Mouse (Mus musculus) heart, embryonic 15.5 days (tissue): Measurements from ENCODE around the gene Tbk1. TPM values are rescaled to one million over a fixed set of nuclear protein-coding genes. Genes with fewer than 3 reads are reported as not detected.
A peak's percentile ranks its signal among the peaks of the same experiment; 100 is the strongest.

Experiments used
- ATAC-seq: fragments of 200-750 bp; cut with Nextera tagmentation; replicated peaks from 2 replicates; pipeline ENCODE4 v1.8.0; 2017; ENCODE audit warnings: low read depth, moderate TSS enrichment; ENCODE audit not compliant: insufficient number of reproducible peaks, insufficient read depth, low FRiP score
- H3K27ac ChIP-seq: fragments of 300-500 bp; sonication (generic); 2 replicates; pipeline ENCODE4 v1.5.1; 2015; ENCODE audit warnings: mild to moderate bottlenecking, inconsistent platforms
- H3K27me3 ChIP-seq: fragments of 300-500 bp; sonication (generic); 2 replicates; pipeline ENCODE4 v1.6.1; 2015; ENCODE audit warnings: inconsistent platforms
- H3K36me3 ChIP-seq: fragments of 300-500 bp; sonication (generic); 2 replicates; pipeline ENCODE4 v1.6.1; 2015; ENCODE audit warnings: mild to moderate bottlenecking, inconsistent platforms
- H3K4me1 ChIP-seq: fragments of 300-500 bp; sonication (generic); replicated peaks from 2 replicates; pipeline ENCODE4 v1.6.1; 2015; ENCODE audit warnings: inconsistent platforms
- H3K4me2 ChIP-seq: fragments of 300-500 bp; sonication (generic); 2 replicates; pipeline ENCODE4 v1.6.1; 2015; ENCODE audit warnings: inconsistent platforms, mild to moderate bottlenecking, moderate library complexity
- H3K4me3 ChIP-seq: fragments of 300-500 bp; sonication (generic); 2 replicates; pipeline ENCODE4 v1.5.1; 2015; ENCODE audit warnings: mild to moderate bottlenecking, inconsistent platforms
- H3K9ac ChIP-seq: fragments of 300-500 bp; sonication (generic); 2 replicates; pipeline ENCODE4 v1.6.1; 2015; ENCODE audit warnings: mild to moderate bottlenecking, inconsistent platforms
- H3K9me3 ChIP-seq: fragments of 300-500 bp; sonication (generic); replicated peaks from 2 replicates; pipeline ENCODE4 v1.6.1; 2016; ENCODE audit warnings: inconsistent platforms
- WGBS: fragments of 180-500 bp; shearing (Covaris S2); methylation state at CpG from one replicate; pipeline ENCODE4 v1.1.7; 2015; ENCODE audit warnings: mixed read lengths; 5-methylcytosine and 5-hydroxymethylcytosine counted together
- polyA plus RNA-seq: library from polyadenylated mRNA; unstranded; fragments of >200 nt; fragmentation: Nextera tagmentation; extraction: Ambion mirVana; gene quantifications from 2 replicates; pipeline ENCODE4 v1.2.1, GENCODE M21; 2015

Tbk1 gene
- polyA plus RNA-seq, 1 experiment from 2014 or later: 22.0 TPM

- Histone ChIP-seq H3K27me3 (no peaks in the 10 kb centered on the region), H3K27ac (peak overlapping the region; percentile 16; the same call in 1 of the 2 replicates), H3K36me3 (no peaks in the 10 kb centered on the region), H3K4me2 (peak overlapping the region; percentile 52), H3K9me3 (no peaks in the 10 kb centered on the region), H3K9ac (no peak overlapping the region), H3K4me3 (peak overlapping the region; percentile 8; the same call in 1 of the 2 replicates), H3K4me1 (peaks cover 27% of the 10 kb centered on the region)
- ATAC-seq: peak; percentile 32; the same call in 1 of the 2 replicates
- 11% methylated on average over 24 of the region's 24 CpGs for WGBS
These were observed 76.6 kb downstream of the Tbk1 start for GRCm38 (mm10) chr10:121509751-121510643.

- H3K27me3 ChIP-seq: no peaks in the 10 kb centered on the region
- peaks cover 29% of the 10 kb centered on the region for H3K4me1 ChIP-seq
- no peak overlapping the region for H3K27ac ChIP-seq
- no peaks in the 10 kb centered on the region for H3K9me3 ChIP-seq
- no peaks in the 10 kb centered on the region for H3K36me3 ChIP-seq
- 87% methylated on average over 16 of the region's 16 CpGs for WGBS
- H3K9ac ChIP-seq: no peak overlapping the region
- no peak overlapping the region for H3K4me3 ChIP-seq
- ATAC-seq: no peak
- H3K4me2 ChIP-seq: no peak overlapping the region
These were observed 78.6 kb downstream of the Tbk1 start for GRCm38 (mm10) chr10:121507755-121508544.

DNA sequence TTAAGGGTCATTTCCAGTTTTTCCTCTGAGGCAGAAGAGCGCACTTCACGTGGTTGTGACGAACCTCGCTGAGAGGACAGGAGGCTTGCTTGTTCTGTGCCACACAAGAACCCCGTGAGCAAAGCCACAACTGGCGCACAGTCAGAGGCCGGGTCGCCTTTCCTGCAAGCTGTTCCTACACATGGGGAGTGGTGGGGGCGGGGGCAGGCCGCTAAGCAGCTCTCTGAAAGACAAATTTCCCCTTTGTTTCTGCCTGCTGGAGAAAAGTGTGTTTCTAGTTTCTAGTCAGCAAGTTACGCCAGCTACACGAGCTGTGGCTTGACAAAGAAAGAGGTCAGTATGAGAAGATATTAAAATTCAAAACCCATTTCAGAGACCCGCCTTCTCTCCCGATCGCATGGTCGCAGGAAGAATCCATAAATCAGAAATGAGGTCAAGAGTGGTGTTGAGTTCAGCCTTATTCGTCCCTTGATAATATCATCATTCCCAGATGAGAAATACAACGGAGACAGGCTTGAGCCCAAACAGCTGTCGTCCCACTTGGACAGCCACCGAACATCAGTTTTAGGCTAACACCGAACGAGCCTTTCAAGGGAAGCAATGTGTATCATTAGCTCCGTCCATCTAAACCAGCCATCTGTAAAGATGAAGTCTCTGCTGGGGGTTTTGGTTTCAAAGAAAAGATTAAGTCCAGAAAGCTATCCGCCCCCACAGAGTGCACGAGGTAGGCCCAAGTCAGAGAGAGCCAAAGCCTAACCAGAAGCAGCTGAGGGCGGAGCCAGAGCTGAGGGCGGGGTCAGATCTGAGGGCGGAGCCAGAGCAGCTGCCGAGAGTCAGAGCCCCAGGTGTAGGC, 79.6 kb downstream of the Tbk1 start:
- no peak for ATAC-seq
- Histone ChIP-seq H3K9ac (no peak overlapping the region), H3K27ac (peak overlapping the region; percentile 49)

GRCm38 (mm10) chr10:121505929-121506328, 80.7 kb downstream of the Tbk1 start:
- H3K27ac ChIP-seq: peak overlapping the region; percentile 72
- no peak for ATAC-seq
- peak overlapping the region; percentile 53 for H3K4me3 ChIP-seq
- H3K36me3 ChIP-seq: no peaks in the 10 kb centered on the region
- H3K27me3 ChIP-seq: no peaks in the 10 kb centered on the region
- peaks cover 29% of the 10 kb centered on the region for H3K4me1 ChIP-seq
- H3K9ac ChIP-seq: no peak overlapping the region
- peak overlapping the region; percentile 75 for H3K4me2 ChIP-seq
- no peaks in the 10 kb centered on the region for H3K9me3 ChIP-seq
- WGBS: 70% methylated on average over 7 of the region's 7 CpGs

More for the DNA sequence above, 79.6 kb downstream of the Tbk1 start:
- H3K4me1 ChIP-seq: peaks cover 29% of the 10 kb centered on the region
- no peaks in the 10 kb centered on the region for H3K9me3 ChIP-seq
- no peaks in the 10 kb centered on the region for H3K27me3 ChIP-seq
- H3K4me2 ChIP-seq: peak overlapping the region; percentile 1; the same call in 1 of the 2 replicates
- 52% methylated on average over 29 of the region's 29 CpGs for WGBS
- no peaks in the 10 kb centered on the region for H3K36me3 ChIP-seq
- H3K4me3 ChIP-seq: no peak overlapping the region

DNA sequence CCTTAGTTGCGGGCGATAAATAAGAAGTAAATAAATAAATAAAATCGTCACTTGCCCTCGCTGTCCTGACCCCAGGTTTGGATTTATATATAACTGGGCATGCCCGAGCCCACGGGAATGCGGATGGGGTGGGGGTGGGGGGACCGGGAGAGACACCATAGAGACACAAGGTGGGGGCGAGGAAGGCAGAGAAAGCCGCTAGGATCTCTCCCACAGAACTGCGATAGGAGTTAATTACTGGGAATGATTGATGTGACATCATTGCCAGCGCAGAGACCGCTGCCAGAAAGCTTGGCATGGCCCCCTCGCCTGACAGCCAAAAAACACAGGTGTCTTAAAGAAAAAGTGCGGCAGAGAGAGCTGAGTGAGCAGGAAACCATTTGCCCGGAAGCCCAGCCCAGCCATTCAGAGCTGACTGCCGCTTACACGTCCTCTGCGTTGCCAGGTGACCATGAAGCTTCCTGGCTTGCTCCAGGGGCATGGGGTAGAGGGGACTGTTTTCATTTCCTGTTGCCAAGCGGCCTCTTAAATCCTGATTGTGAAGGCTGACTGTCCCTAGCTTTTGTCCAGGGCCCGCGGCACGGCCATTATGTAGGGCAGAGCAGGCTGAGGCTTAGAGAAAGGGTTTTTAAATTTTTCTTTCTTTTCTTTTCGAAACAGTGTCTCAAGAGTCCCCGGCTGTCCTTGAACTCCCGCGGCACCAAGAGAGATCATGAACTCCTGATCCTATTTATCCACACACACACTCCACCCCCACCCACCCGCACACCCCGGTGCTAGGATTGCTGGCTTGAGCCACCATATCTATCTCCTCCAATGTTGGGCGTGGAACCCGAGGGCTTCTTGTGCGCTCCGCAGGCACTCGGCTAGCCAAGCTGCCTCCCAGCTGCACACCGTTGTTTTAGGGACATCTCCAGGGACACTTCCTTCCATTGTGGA, 81.3 kb downstream of the Tbk1 start:
- Histone ChIP-seq H3K9ac (peak overlapping the region; percentile 54), H3K9me3 (no peaks in the 10 kb centered on the region), H3K4me3 (peak overlapping the region; percentile 53), H3K27me3 (no peaks in the 10 kb centered on the region), H3K4me2 (peak overlapping the region; percentile 75), H3K36me3 (no peaks in the 10 kb centered on the region), H3K4me1 (peaks cover 25% of the 10 kb centered on the region), H3K27ac (peak overlapping the region; percentile 72)
- peak; percentile 84 for ATAC-seq
- 26% methylated on average over 35 of the region's 35 CpGs for WGBS

DNA sequence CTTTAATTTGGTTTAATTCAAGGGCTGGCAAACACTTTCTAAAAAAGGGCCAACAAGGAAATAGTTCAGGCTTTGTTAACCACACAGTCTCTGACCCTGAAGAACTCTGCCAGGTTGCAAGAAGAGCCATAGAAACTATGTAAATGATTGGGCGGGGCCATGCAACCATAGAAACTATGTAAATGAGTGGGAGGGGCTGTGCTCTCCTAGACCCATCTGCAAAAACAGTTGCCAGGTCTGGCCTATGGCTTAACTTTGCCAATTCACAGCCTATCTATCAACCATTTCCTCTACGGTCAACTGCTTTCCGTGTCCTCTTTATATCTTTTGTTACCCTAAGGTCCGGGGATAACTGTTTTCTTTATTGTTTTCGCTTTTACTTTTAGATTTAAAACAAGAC, 85.4 kb downstream of the Tbk1 start:
- Histone ChIP-seq H3K9ac (no peak overlapping the region), H3K4me1 (peaks cover 12% of the 10 kb centered on the region), H3K4me2 (no peak overlapping the region), H3K27ac (no peak overlapping the region), H3K9me3 (no peaks in the 10 kb centered on the region), H3K36me3 (no peaks in the 10 kb centered on the region), H3K4me3 (no peak overlapping the region), H3K27me3 (no peaks in the 10 kb centered on the region)
- ATAC-seq: no peak
- 66% methylated on average over 5 of the region's 5 CpGs for WGBS

GRCm38 (mm10) chr10:121500034-121500433, 86.6 kb downstream of the Tbk1 start:
- peaks cover 5% of the 10 kb centered on the region for H3K4me1 ChIP-seq
- H3K27ac ChIP-seq: no peak overlapping the region
- no peak for ATAC-seq
- no peaks in the 10 kb centered on the region for H3K36me3 ChIP-seq
- H3K4me2 ChIP-seq: no peak overlapping the region
- H3K9ac ChIP-seq: no peak overlapping the region
- H3K9me3 ChIP-seq: no peaks in the 10 kb centered on the region
- WGBS: 60% methylated on average over 5 of the region's 5 CpGs
- no peaks in the 10 kb centered on the region for H3K27me3 ChIP-seq
- no peak overlapping the region for H3K4me3 ChIP-seq

GRCm38 (mm10) chr10:121499063-121499462, 87.5 kb downstream of the Tbk1 start:
- H3K27ac ChIP-seq: no peak overlapping the region
- H3K4me2 ChIP-seq: no peak overlapping the region
- no peaks in the 10 kb centered on the region for H3K27me3 ChIP-seq
- WGBS: 65% methylated on average over 2 of the region's 2 CpGs
- H3K36me3 ChIP-seq: no peaks in the 10 kb centered on the region
- H3K9me3 ChIP-seq: no peaks in the 10 kb centered on the region
- H3K9ac ChIP-seq: no peak overlapping the region
- no peak for ATAC-seq
- H3K4me3 ChIP-seq: no peak overlapping the region
- peaks cover 3% of the 10 kb centered on the region for H3K4me1 ChIP-seq

DNA sequence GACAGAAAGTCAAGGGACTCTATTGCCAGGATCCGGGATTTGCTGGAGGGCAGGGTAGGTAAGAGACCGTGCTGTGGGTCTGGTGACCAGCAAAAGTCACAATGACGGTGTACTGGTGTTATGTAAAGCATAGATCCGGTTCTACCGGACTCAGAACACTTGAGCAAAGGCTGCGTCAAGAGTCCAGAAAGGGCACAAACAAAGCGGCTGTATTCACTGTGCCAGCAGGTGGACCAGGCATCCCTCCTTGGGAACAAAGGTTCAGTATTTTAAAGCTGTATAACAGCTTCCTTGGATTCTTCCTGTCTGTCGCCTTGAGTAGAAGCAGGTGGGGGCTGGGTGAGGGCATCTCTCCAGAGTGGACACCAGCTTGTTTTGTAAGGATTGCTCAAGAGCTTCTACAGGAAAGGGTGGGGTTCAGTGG, 88.1 kb downstream of the Tbk1 start:
- H3K36me3 ChIP-seq: no peaks in the 10 kb centered on the region
- H3K27ac ChIP-seq: peak overlapping the region; percentile 41
- H3K4me2 ChIP-seq: no peak overlapping the region
- no peak for ATAC-seq
- no peak overlapping the region for H3K9ac ChIP-seq
- peaks cover 3% of the 10 kb centered on the region for H3K4me1 ChIP-seq
- no peaks in the 10 kb centered on the region for H3K27me3 ChIP-seq
- 64% methylated on average over 8 of the region's 8 CpGs for WGBS
- H3K4me3 ChIP-seq: no peak overlapping the region
- no peaks in the 10 kb centered on the region for H3K9me3 ChIP-seq

GRCm38 (mm10) chr10:121497968-121498367, 88.6 kb downstream of the Tbk1 start:
- no peak for ATAC-seq
- no peaks in the 10 kb centered on the region for H3K27me3 ChIP-seq
- WGBS: 58% methylated on average over 7 of the region's 7 CpGs
- no peaks in the 10 kb centered on the region for H3K9me3 ChIP-seq
- H3K4me2 ChIP-seq: no peak overlapping the region
- peaks cover 3% of the 10 kb centered on the region for H3K4me1 ChIP-seq
- H3K4me3 ChIP-seq: no peak overlapping the region
- H3K36me3 ChIP-seq: no peaks in the 10 kb centered on the region
- H3K9ac ChIP-seq: no peak overlapping the region
- peak overlapping the region; percentile 41 for H3K27ac ChIP-seq
